Mouse (Mus musculus) liver, adult 2 months (tissue): Measurements from ENCODE around the gene Mki67.

Source experiments
- CTCF ChIP-seq: fragments of 200-500 bp; IDR thresholded peaks from 2 replicates; pipeline ENCODE4 v1.5.1; 2011; ENCODE audit warnings: low read depth, low read length, control low read depth
- POLR2A ChIP-seq: fragments of 200-500 bp; IDR thresholded peaks from 2 replicates; pipeline ENCODE4 v1.6.1; 2011; ENCODE audit warnings: low read length, control low read depth; ENCODE audit not compliant: insufficient read depth; ENCODE audit errors: extremely low read depth

GRCm38 (mm10) chr7:135735691-135736580 lies 19.8 kb upstream of the Mki67 start:
- TF ChIP-seq CTCF = peak; percentile 90
- no peak for TF ChIP-seq POLR2A
